Mouse (Mus musculus) E14TG2a.4 (cell line): ENCODE measurements at regions not wholly inside any gene's neighbourhood (a gene's known extent, or its start where the extent isn't known, plus 50 kb on each side); places are given as distances from the start of the nearest gene placed in this dataset.

ENCODE experiments used
- H3K27me3 ChIP-seq: 2 replicates; pipeline ENCODE4 v1.6.1; 2014; ENCODE audit warnings: low read length, control low read depth; ENCODE audit not compliant: insufficient read depth
- H3K36me3 ChIP-seq: 2 replicates; pipeline ENCODE4 v1.6.1; 2014; ENCODE audit warnings: low read length, control low read depth; ENCODE audit not compliant: insufficient read depth
- H3K4me1 ChIP-seq: replicated peaks from 2 replicates; pipeline ENCODE4 v1.6.1; 2014; ENCODE audit warnings: low read depth, low read length, control low read depth
- H3K4me3 ChIP-seq: replicated peaks from 2 replicates; pipeline ENCODE4 v1.5.1; 2014; ENCODE audit warnings: mild to moderate bottlenecking, low read length
- H3K9me3 ChIP-seq: 2 replicates; pipeline ENCODE4 v1.6.1; 2014; ENCODE audit warnings: low read length, control low read depth
- CTCF ChIP-seq: conservative IDR thresholded peaks from 2 replicates; pipeline ENCODE4 v1.5.1; 2014; ENCODE audit warnings: low read length
- NANOG ChIP-seq: IDR thresholded peaks from 2 replicates; pipeline ENCODE4 v1.6.1; 2014; ENCODE audit warnings: borderline replicate concordance, low read length, mixed read lengths
- POU5F1 ChIP-seq: IDR thresholded peaks from 2 replicates; pipeline ENCODE4 v1.6.1; 2014; ENCODE audit warnings: low read length, borderline replicate concordance

DNA sequence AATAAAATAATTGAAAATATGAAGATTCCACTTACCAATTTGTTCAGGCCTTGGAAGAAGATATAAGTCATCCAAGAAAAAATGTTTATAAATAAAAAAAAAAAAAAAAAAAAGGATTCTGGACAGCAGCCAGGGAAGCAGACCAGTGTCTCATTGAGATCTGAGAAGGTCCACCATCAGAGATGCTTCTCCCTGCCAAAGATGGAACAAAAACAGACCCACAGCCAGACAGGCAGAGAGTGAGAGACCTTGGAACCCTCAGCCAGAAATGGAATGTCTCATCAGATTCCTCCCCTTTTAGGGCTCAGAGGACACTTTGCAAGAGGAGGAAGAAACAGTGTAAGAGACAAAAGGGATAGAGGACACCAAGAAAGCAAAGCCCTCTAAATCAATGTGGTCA, 177.2 kb upstream of the Id4 start:
- Histone ChIP-seq H3K4me1 (no peaks in the 10 kb centered on the region), H3K27me3 (peaks cover 4% of the 10 kb centered on the region; the same call in 1 of the 2 replicates), H3K4me3 (no peak overlapping the region), H3K36me3 (no peaks in the 10 kb centered on the region), H3K9me3 (no peaks in the 10 kb centered on the region)
- TF ChIP-seq NANOG (no peak), POU5F1 (no peak), CTCF (no peak)

DNA sequence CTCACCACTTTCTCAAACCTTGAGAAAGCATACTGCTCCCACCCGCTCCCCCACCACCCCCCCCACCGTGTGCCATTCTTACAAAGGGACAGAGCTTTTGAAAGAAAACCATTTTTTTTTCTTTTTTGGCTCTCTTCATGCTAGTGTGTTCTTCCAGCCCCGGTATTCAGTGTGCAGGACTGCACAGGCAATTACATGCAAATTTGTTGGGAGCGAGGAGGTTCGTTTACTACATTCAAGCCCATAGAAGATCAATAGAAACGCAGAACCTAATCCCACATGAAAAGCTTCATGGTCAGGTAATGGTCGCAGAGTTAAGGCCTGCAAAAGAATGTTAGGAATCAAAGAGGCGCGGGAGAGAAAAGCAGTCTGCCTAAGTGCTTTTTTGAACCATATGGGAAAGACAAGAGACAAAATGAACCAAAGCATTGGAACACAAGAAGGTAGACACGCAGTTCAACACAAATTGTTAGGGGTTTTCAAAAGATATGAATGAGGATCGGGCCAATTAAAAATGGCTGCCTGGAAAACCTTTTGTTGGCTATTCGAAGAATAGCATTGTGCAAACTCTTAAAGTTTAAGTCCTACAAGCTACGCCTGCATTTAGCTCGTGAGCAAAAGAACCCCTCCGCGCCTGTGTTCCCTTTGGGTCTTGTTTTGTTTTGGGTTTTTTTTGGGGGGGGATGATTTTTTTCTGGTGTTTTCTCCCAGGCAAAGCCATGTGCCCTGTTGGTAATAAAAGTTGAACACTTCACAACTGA, 166.6 kb upstream of the Id4 start:
- H3K4me1 ChIP-seq, result peaks cover 8% of the 10 kb centered on the region
- no peaks in the 10 kb centered on the region for H3K36me3 ChIP-seq
- no peaks in the 10 kb centered on the region for H3K9me3 ChIP-seq
- no peak overlapping the region for H3K4me3 ChIP-seq
- H3K27me3 ChIP-seq, result no peaks in the 10 kb centered on the region
- TF ChIP-seq POU5F1 (no peak), CTCF (no peak), NANOG (no peak)

DNA sequence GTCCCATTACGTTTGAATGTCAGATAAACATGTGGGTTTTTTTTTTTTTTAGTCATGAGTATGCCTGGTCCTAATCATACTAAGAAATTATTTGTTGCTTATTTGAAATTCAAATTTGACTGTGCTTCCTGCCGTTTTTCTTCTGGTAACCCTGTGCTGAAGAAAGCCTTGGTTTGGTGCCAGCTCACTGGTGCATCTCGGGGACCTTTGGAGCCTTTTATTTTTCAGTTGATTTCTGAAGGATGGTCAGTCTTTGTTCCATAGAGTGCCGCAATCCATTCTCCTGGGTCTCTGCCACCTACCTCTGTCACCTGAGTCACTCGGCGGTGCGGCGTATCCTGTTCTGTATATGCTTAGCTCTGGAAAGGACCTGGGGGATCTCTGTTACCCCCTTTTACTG, 158.9 kb upstream of the Id4 start:
- Histone ChIP-seq H3K36me3 (no peaks in the 10 kb centered on the region), H3K4me1 (peaks cover 13% of the 10 kb centered on the region), H3K27me3 (0 out of 2 replicates have a peak, but pooled peaks cover 3% of the 10 kb centered on the region), H3K4me3 (no peak overlapping the region), H3K9me3 (no peaks in the 10 kb centered on the region)
- TF ChIP-seq POU5F1 (no peak), CTCF (no peak), NANOG (no peak)

DNA sequence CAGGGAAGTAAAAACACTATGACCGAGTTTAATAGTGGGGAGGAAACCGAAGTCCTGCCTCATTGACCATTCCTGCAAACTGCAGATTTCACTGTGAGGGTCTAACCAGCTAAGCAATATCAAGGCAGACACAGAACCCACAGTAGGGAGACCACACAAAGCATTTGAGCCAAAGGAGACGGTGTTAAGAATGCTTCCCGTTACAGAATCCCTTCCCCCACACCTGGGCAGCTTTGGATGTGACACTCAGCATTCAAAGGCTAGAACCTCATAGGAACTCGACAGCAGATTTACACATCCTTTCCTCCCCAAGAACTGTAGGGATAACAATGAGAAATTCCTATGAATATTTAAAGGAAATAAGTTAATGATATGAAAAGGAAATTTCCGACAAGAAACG, 158.5 kb upstream of the Id4 start:
- H3K4me3 ChIP-seq, result no peak overlapping the region
- H3K36me3 ChIP-seq, result no peaks in the 10 kb centered on the region
- no peak for TF ChIP-seq CTCF
- no peak for TF ChIP-seq POU5F1
- TF ChIP-seq NANOG, result no peak
- 0 out of 2 replicates have a peak, but pooled peaks cover 3% of the 10 kb centered on the region for H3K27me3 ChIP-seq
- H3K9me3 ChIP-seq, result no peaks in the 10 kb centered on the region
- H3K4me1 ChIP-seq, result peaks cover 10% of the 10 kb centered on the region

DNA sequence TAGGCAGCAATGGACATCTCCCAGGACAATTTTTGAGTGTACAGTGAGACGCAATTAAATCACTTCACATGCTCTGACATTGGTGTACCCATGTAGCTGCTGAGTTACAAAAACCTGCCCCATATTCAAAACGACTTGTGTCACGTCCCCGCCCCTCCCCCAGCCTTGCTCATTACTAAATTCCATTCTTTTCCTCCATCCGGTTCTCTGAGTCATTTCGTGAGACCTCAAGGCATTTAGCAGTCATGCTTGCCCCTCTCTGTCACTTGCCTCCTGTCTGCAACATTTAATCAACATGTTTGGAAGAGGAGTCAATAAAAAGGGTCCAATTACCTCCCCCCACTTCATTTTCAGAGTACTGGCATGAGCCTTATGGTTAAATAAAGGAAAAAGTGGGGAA, 156.3 kb upstream of the Id4 start:
- Histone ChIP-seq H3K4me1 (0 out of 2 replicates have a peak, but pooled peaks cover 5% of the 10 kb centered on the region), H3K36me3 (no peaks in the 10 kb centered on the region), H3K27me3 (peaks cover 6% of the 10 kb centered on the region; the same call in 1 of the 2 replicates), H3K4me3 (no peak overlapping the region), H3K9me3 (no peaks in the 10 kb centered on the region)
- no peak for TF ChIP-seq CTCF
- no peak for TF ChIP-seq NANOG
- no peak for TF ChIP-seq POU5F1

DNA sequence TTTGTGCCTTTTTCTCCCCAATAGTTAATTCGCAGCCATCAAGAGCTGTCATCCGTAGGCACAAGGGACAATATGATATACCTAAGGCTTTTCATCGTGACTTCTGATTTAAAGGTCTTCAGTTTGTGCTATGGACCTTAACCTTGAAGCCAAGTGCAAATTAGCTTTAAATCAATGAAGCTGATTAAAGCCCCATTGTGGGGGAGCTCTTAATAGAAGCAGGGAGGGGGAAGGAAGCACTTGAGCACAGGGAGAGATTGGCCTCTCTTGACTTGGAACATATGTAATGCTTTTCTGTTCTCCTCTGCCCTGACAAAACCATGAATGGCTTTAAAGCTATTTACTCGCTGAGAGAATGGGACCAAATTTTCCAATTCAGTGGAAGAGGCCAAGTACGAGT, 154.1 kb upstream of the Id4 start:
- 0 out of 2 replicates have a peak, but pooled peaks cover 5% of the 10 kb centered on the region for H3K4me1 ChIP-seq
- H3K4me3 ChIP-seq, result no peak overlapping the region
- TF ChIP-seq NANOG (no peak), CTCF (no peak), POU5F1 (no peak)
- H3K27me3 ChIP-seq, result peaks cover 3% of the 10 kb centered on the region; the same call in 1 of the 2 replicates
- no peaks in the 10 kb centered on the region for H3K9me3 ChIP-seq
- no peaks in the 10 kb centered on the region for H3K36me3 ChIP-seq

DNA sequence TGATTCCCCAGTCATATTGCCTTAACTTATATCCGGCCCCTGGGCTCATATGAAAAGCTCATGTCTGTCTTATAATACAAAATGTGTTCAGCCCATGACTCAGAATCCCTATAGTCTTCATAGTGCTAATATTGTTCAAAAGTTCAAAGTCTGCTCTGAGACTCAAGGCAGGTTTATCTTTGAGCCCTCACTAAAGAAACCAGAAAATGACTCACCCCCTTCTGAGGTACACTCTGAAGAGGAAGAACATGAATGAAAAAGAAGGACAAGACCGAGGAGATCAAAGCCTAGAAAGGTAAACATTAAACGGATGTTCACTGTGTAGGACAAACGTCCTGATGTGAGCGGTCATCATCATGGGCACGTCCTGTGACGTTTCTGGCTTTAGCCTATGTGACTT, 145.1 kb upstream of the Id4 start:
- H3K4me3 ChIP-seq, result no peak overlapping the region
- peaks cover 3% of the 10 kb centered on the region; the same call in 1 of the 2 replicates for H3K9me3 ChIP-seq
- H3K4me1 ChIP-seq, result peaks cover 4% of the 10 kb centered on the region; the same call in 1 of the 2 replicates
- TF ChIP-seq NANOG (no peak), CTCF (no peak), POU5F1 (no peak)
- H3K36me3 ChIP-seq, result no peaks in the 10 kb centered on the region
- H3K27me3 ChIP-seq, result no peaks in the 10 kb centered on the region

DNA sequence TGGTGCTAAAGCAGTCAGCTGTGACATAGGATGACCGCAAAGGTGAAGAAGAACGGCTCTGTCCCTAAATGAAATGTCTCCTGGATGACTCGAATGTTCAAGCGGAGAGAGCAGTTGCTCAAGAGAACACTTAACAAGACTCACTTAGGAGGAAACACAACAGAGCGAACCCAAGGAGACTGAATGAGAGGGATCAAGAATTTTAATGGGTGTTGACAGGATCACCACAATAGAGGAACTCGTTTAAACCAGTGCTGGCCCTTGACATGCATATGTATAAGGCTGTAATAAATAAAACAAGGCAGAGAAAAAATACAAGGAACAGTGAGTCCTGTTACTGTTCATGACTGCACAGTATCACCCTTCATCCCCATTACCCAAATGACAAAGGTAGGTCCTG, 134.4 kb upstream of the Id4 start:
- no peaks in the 10 kb centered on the region for H3K36me3 ChIP-seq
- H3K9me3 ChIP-seq, result no peaks in the 10 kb centered on the region
- H3K4me3 ChIP-seq, result no peak overlapping the region
- TF ChIP-seq CTCF (no peak), POU5F1 (no peak), NANOG (no peak)
- H3K4me1 ChIP-seq, result peaks cover 29% of the 10 kb centered on the region
- no peaks in the 10 kb centered on the region; the same call in 1 of the 2 replicates for H3K27me3 ChIP-seq
